Mouse (Mus musculus) cortical plate, adult 2 months (tissue): ENCODE data around the gene Lair1.
"Not testable (repeated sequence)": the region's sequence is repeated elsewhere in the genome, so short reads cannot be mapped to it uniquely, and the experiment has no call there.

Source experiments
- CTCF ChIP-seq: fragments of 200-500 bp; IDR thresholded peaks from 2 replicates; pipeline ENCODE4 v1.5.1; 2011; ENCODE audit warnings: mild to moderate bottlenecking, control low read depth, low read length; ENCODE audit not compliant: insufficient read depth; ENCODE audit errors: extremely low read depth
- POLR2A ChIP-seq: fragments of 200-500 bp; IDR thresholded peaks from 2 replicates; pipeline ENCODE4 v1.6.1; 2011; ENCODE audit warnings: mild to moderate bottlenecking, low read length, control low read depth; ENCODE audit not compliant: insufficient read depth; ENCODE audit errors: extremely low read depth

- TF ChIP-seq CTCF, POLR2A: not testable (repeated sequence)
These were observed 2.3 kb downstream of the Lair1 start for GRCm38 (mm10) chr7:4060602-4061188.
